Mouse (Mus musculus) forebrain, embryonic 16.5 days (tissue): Measurements from ENCODE around the gene H2-T24. TPM values are rescaled to one million over a fixed set of nuclear protein-coding genes. Genes with fewer than 3 reads are reported as not detected.
"Not testable (repeated sequence)": the region's sequence is repeated elsewhere in the genome, so short reads cannot be mapped to it uniquely, and the experiment has no call there.

Experiments used
- ATAC-seq: fragments of 200-750 bp; cut with Nextera tagmentation; 2 replicates; pipeline ENCODE4 v1.8.0; 2017; ENCODE audit warnings: mild to moderate bottlenecking, moderate library complexity
- H3K27ac ChIP-seq: fragments of 300-500 bp; sonication (generic); 2 replicates; pipeline ENCODE4 v1.5.1; 2014; ENCODE audit warnings: low read length, control low read depth
- H3K27me3 ChIP-seq: fragments of 300-500 bp; sonication (generic); replicated peaks from 2 replicates; pipeline ENCODE4 v1.6.1; 2014; ENCODE audit warnings: low read length; ENCODE audit not compliant: control insufficient read depth, insufficient read depth
- H3K36me3 ChIP-seq: fragments of 300-500 bp; sonication (generic); 2 replicates; pipeline ENCODE4 v1.6.1; 2014; ENCODE audit not compliant: control insufficient read depth, insufficient read depth
- H3K4me1 ChIP-seq: fragments of 300-500 bp; sonication (generic); replicated peaks from 2 replicates; pipeline ENCODE4 v1.6.1; 2014; ENCODE audit warnings: low read length; ENCODE audit not compliant: control insufficient read depth, insufficient read depth
- H3K4me2 ChIP-seq: fragments of 300-500 bp; sonication (generic); 2 replicates; pipeline ENCODE4 v1.6.1; 2014; ENCODE audit warnings: mild to moderate bottlenecking, low read length, control low read depth
- H3K4me3 ChIP-seq: fragments of 300-500 bp; sonication (generic); replicated peaks from 2 replicates; pipeline ENCODE4 v1.5.1; 2014; ENCODE audit warnings: mild to moderate bottlenecking, low read length, control low read depth
- H3K9ac ChIP-seq: fragments of 300-500 bp; sonication (generic); replicated peaks from 2 replicates; pipeline ENCODE4 v1.6.1; 2014; ENCODE audit warnings: low read depth, low read length, control low read depth
- H3K9me3 ChIP-seq: fragments of 300-500 bp; sonication (generic); 2 replicates; pipeline ENCODE4 v1.6.1; 2016; ENCODE audit warnings: low read length; ENCODE audit not compliant: control insufficient read depth
- WGBS: fragments of 180-500 bp; shearing (Covaris S2); extraction: QIAGEN DNeasy Blood & Tissue Kit; methylation state at CpG from one replicate; pipeline ENCODE4 v1.1.7; 2014; 5-methylcytosine and 5-hydroxymethylcytosine counted together
- polyA plus RNA-seq: library from polyadenylated mRNA; unstranded; fragments of >200 nt; fragmentation: Nextera tagmentation; extraction: Ambion mirVana; gene quantifications from 2 replicates; pipeline ENCODE4 v1.2.1, GENCODE M21; 2015

The H2-T24 gene
- polyA plus RNA-seq, 1 experiment from 2014 or later, result 6.4 TPM

DNA sequence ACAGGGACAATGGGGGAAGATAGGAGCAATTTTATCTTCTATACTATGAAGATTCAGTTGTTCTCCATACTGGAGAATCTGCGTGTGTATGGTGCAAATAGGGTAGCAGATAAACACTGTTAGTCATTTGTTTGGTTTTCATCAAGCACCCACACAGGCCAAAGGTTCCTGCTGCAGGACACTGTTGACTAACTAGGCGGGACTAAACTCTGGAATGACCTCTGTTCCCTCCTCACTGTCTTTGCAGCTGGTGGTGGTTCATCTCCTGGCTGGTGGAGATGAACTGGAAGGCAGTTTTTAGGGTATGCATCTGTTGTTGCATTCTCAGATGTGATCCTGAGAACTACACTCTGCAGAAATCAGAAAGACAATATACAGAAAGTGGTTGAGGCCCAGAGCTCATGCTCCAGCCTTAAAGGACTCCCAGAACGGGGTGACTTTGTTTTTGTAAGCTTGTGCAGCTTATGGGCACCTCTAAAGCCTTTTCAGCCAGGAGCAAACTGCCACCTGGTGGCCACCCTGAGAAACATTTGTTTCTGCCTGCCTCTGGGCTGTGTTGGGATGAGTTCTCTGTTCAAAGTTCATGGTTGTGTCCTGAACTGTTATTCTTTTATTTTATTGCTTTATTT, 14.8 kb upstream of the H2-T24 start:
- ATAC-seq, result 0 out of 2 replicates have a peak, but pooled peaks have one; percentile 31
- 40% methylated on average over 3 of the region's 3 CpGs for WGBS

DNA sequence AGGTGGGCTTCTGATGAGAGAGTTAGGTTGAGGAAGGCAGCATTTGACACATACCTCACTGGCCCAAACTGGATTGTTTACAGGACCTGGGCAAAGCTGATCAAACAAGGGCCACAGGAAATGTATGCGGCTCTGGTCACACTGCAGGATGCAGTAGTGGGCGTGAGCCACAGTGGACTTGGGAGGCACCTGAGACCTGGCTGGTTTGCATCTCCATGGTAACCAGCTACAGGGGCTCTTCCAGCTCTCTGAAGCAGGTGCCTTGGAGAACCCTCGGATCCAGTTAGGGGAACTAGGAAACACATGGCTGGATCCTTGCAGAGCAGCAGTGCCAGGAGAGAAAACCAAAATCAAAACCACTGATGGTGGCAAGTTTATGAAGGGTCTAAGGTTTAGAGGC, 14.2 kb upstream of the H2-T24 start:
- H3K9ac ChIP-seq, H3K36me3 ChIP-seq, H3K4me1 ChIP-seq, H3K4me3 ChIP-seq, H3K4me2 ChIP-seq, H3K27me3 ChIP-seq, H3K9me3 ChIP-seq, ATAC-seq, H3K27ac ChIP-seq: not testable (repeated sequence)
- 63% methylated on average over 3 of the region's 3 CpGs for WGBS

More for the DNA sequence above, 14.8 kb upstream of the H2-T24 start:
- H3K9ac ChIP-seq, H3K27me3 ChIP-seq, H3K4me3 ChIP-seq, H3K4me1 ChIP-seq, H3K4me2 ChIP-seq, H3K27ac ChIP-seq, H3K9me3 ChIP-seq, H3K36me3 ChIP-seq: not testable (repeated sequence)

- H3K9me3 ChIP-seq, H3K36me3 ChIP-seq, H3K4me1 ChIP-seq, H3K27me3 ChIP-seq, H3K27ac ChIP-seq: not testable (repeated sequence)
- WGBS, result under 1% methylated on average over 24 of the region's 25 CpGs
- Histone ChIP-seq H3K4me3 (peak within 1 kb of the TSS; percentile 46), H3K4me2 (peak within 1 kb of the TSS; percentile 72), H3K9ac (peak within 1 kb of the TSS; percentile 62)
- peak; percentile 11; the same call in 1 of the 2 replicates for ATAC-seq
These were observed 12.1 kb upstream of the H2-T24 start, which contains the start of gene H2-T23 for GRCm38 (mm10) chr17:36032351-36032875. Gene H2-T23 (minus strand): TSS chr17:36032855.

- peak overlapping the region; percentile 46 for H3K4me3 ChIP-seq
- not testable (repeated sequence) for H3K4me1 ChIP-seq, H3K27me3 ChIP-seq, H3K36me3 ChIP-seq, H3K9me3 ChIP-seq, H3K27ac ChIP-seq
- peak overlapping the region; percentile 62 for H3K9ac ChIP-seq
- 1% methylated on average over 40 of the region's 40 CpGs for WGBS
- peak overlapping the region; percentile 72 for H3K4me2 ChIP-seq
- ATAC-seq, result peak; percentile 71
These were observed 11.4 kb upstream of the H2-T24 start for GRCm38 (mm10) chr17:36031583-36032331.

DNA sequence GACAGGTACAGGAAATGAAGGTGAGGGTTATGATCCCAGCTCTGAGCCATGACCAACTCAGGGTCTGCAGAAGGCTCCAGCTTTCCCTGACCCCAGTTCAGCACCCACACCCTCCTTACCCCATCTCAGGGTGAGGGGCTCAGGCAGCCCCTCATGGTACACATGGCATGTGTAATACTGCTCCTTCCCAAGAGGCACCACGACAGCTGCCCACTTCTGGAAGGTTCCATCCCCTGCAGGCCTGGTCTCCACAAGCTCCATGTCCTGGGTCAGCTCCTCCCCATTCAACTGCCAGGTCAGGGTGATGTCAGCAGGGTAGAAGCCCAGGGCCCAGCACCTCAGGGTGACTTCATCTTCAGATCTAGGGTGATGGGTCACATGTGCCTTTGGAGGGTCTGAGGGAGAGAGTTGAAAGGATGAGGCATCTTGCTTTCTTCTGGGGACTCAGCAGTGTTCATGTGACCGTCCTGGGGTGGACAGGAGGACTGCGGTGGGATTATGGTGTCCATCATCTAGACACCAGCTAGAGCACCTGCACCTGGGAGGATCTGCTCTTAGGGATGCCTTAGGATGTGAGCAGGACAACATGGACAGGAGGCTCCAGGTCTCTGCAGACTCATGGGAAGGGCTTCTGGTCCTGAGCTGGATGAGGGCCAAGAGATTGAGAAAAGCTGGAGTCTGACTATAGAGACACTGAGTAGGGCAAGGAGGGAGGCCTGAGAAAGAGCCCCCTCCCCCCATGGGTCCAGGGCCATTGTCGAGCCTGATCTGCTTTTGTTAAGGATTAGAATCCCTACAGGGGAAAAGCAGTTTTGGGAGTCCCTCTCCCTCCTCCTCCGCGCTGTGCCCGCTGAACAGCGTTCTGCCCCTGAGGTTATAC, 10.6 kb upstream of the H2-T24 start:
- H3K4me2 ChIP-seq, result peak overlapping the region; percentile 72
- not testable (repeated sequence) for H3K9me3 ChIP-seq, H3K9ac ChIP-seq, H3K27ac ChIP-seq, H3K27me3 ChIP-seq, H3K36me3 ChIP-seq, H3K4me1 ChIP-seq
- peak; percentile 5; the same call in 1 of the 2 replicates for ATAC-seq
- peak overlapping the region; percentile 46 for H3K4me3 ChIP-seq
- WGBS, result 39% methylated on average over 8 of the region's 8 CpGs

DNA sequence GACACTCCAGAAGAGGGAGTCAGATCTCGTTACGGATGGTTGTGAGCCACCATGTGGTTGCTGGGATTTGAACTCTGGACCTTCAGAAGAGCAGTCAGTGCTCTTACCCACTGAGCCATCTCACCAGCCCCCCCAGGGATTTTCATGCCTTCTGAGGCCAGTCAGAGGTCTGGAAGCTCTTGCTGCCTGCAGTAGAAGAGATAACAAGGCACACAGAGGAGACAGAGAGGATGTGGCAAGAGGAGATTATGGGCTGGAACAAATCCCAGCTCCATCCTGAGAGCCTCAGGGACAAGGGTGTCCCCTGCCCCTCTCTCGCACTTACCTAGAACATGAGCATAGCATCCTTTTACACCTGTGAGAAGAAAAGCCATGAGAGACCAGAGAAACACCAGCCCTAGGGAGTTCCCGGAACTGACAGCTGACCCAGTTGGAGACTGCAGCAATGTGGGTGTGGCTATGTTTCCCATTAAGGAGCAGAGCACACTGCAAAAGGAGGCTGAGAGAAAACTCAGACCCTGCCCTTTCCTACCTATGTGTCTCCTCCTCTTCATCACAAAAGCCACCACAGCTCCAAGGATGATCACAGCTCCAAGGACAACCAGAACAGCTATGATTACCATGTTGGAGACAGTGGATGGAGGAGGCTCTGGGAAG, 9.8 kb upstream of the H2-T24 start:
- 79% methylated on average over 2 of the region's 4 CpGs for WGBS
- not testable (repeated sequence) for ATAC-seq, H3K9ac ChIP-seq, H3K27ac ChIP-seq, H3K9me3 ChIP-seq, H3K4me3 ChIP-seq, H3K4me2 ChIP-seq, H3K27me3 ChIP-seq, H3K36me3 ChIP-seq, H3K4me1 ChIP-seq

GRCm38 (mm10) chr17:36028879-36029619, 8.7 kb upstream of the H2-T24 start:
- Histone ChIP-seq H3K4me3 (no peak overlapping the region), H3K9ac (no peak overlapping the region), H3K4me2 (no peak overlapping the region), H3K36me3 (no peaks in the 10 kb centered on the region), H3K4me1 (peaks cover 9% of the 10 kb centered on the region; the same call in 1 of the 2 replicates), H3K27ac (no peak overlapping the region), H3K9me3 (no peaks in the 10 kb centered on the region), H3K27me3 (no peaks in the 10 kb centered on the region)
- WGBS, result 91% methylated on average over 7 of the region's 7 CpGs
- ATAC-seq, result no peak

DNA sequence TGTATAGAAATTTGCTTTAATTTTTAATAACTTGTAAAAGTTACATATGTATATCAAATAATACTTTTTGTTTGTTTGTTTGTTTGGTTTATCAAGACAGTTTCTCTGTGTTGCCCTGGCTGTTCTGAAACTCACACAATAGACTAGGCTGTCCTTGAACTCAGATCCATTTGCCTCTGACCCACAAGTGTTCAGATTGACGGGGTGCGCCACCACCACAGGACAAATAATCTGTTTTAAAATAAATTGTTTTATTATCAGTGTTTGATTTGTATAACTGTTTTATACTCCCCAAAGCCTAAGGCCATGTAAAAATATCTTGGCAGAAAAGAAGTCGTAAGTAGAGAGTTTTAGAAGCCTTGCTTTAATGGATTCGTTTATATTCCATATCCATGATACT, 7.3 kb upstream of the H2-T24 start:
- no peaks in the 10 kb centered on the region for H3K36me3 ChIP-seq
- H3K9ac ChIP-seq, result no peak overlapping the region
- no peak overlapping the region for H3K4me2 ChIP-seq
- H3K27me3 ChIP-seq, result no peaks in the 10 kb centered on the region
- H3K27ac ChIP-seq, result no peak overlapping the region
- WGBS, result 93% methylated on average over 4 of the region's 4 CpGs
- no peak for ATAC-seq
- no peak overlapping the region for H3K4me3 ChIP-seq
- peaks cover 8% of the 10 kb centered on the region; the same call in 1 of the 2 replicates for H3K4me1 ChIP-seq
- H3K9me3 ChIP-seq, result no peaks in the 10 kb centered on the region
